8 mouse cellular contexts compared by ENCODE assay signal in the genomic region with DNA sequence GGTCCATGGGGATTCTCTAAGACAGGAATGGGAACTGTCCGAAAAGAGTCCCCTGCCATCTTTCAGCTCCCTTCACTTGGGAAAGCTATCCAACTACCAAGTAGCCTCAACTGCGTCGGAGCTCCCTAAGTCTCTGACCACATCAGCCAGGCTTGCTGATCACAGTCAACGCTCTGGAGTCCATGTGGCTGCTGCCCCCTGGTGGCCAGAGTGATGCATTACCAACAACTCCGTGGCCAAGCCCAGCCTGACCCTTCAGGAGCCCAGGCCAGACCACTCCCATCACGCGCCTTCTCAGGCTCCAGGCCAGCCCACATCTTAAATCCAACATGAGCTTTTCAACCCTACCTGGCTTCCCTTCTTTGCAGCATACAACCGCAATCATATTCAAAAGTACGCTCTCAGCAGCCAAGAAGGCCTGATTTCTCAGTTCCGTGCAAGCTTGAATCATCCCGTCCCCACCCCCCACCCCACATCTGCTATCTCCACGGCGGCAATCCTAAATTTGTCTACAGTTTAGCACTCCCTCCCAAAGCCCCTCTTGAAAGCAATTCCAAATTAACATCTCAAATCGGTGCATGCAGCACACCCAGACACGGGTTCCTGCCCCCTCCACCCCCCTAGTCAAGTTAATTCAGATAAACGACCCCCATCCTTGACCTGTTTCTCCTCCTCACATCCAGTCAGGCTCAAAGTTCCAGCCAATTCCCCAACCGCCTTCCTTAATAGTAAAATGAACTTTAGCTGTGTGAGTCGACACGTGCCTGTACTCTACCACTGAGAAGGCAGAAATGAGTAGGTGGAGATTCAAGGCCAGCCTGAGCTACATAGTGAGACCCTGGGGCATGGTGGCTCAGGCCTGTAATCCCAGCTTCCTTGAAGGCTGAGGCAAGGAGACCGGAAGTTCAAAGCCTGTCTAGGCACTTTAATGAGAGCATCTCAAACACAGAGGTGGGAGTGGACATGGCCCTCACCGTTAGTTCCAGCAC. TPM values are rescaled to one million over a fixed set of nuclear protein-coding genes. Genes with fewer than 3 reads are reported as not detected.
DNase-seq lines count a peak whose midpoint lies in the region; ATAC-seq lines count a peak whose summit lies in the region.

No protein-coding gene starts in this region.

- ATAC-seq in intestine, embryonic 15.5 days = peak; percentile 86

- H3K36me3 ChIP-seq in intestine, embryonic 15.5 days = no peaks in the 10 kb centered on the region
- no peaks in the 10 kb centered on the region for H3K36me3 ChIP-seq in midbrain, embryonic 10.5 days

- 25% methylated on average over 21 of the region's 21 CpGs for WGBS in intestine, embryonic 15.5 days
- WGBS in midbrain, embryonic 10.5 days = 32% methylated on average over 21 of the region's 21 CpGs

- H3K4me2 ChIP-seq in intestine, embryonic 15.5 days (replicated peaks) = 0 out of 2 replicates have a peak overlapping the region, but pooled peaks have one; percentile 17

- H3K9me3 ChIP-seq in intestine, embryonic 15.5 days = no peaks in the 10 kb centered on the region
- no peaks in the 10 kb centered on the region for H3K9me3 ChIP-seq in midbrain, embryonic 10.5 days (replicated peaks)

- no peak overlapping the region for H3K27ac ChIP-seq in intestine, embryonic 15.5 days
- H3K27ac ChIP-seq in midbrain, embryonic 10.5 days (replicated peaks) = no peak overlapping the region

- no peak overlapping the region for H3K4me3 ChIP-seq in intestine, embryonic 15.5 days (replicated peaks)
- peak overlapping the region; percentile 14; the same call in 1 of the 2 replicates for H3K4me3 ChIP-seq in midbrain, embryonic 10.5 days

- H3K9ac ChIP-seq in intestine, embryonic 15.5 days = no peak overlapping the region

- peak; percentile 80 for DNase-seq in adipocyte (ENCODE audit: low spot score)
- peak; percentile 97 for DNase-seq in embryo, embryonic 10.5 days (ENCODE audit: low spot score)
- peak; percentile 82 to 83 for DNase-seq in gastrocnemius, postnatal 36 days
- peak; percentile 82 to 89 for DNase-seq in left cerebral cortex, postnatal 14 days (ENCODE audit: low spot score in 2 of 2)
- peak; percentile 91 for DNase-seq in midbrain, embryonic 10.5 days (ENCODE audit: low spot score)
- DNase-seq in right cerebral cortex, postnatal 36 days (ENCODE audit: low spot score in 2 of 2) = peak; percentile 68 to 69
- DNase-seq in urinary bladder, postnatal 4 days (ENCODE audit: low spot score in 2 of 2) = peak; percentile 70 to 89

- no peaks in the 10 kb centered on the region for H3K4me1 ChIP-seq in intestine, embryonic 15.5 days (replicated peaks)
- peaks cover 4% of the 10 kb centered on the region; the same call in 1 of the 2 replicates for H3K4me1 ChIP-seq in midbrain, embryonic 10.5 days

- H3K27me3 ChIP-seq in intestine, embryonic 15.5 days (replicated peaks) = peaks cover 13% of the 10 kb centered on the region
- H3K27me3 ChIP-seq in midbrain, embryonic 10.5 days (ENCODE audit: low read depth, poor library complexity, severe bottlenecking) = peaks cover 37% of the 10 kb centered on the region

- intact Hi-C loops in gastrocnemius, postnatal 36 days (cut with DNase I) = loop anchor here (2.0 kb wide), 1 partner anchor 55 kb away; no protein-coding TSS in a partner anchor
- intact Hi-C loops in left cerebral cortex, postnatal 14 days (cut with DNase I) = loop anchor here (1.0 to 5.0 kb wide), 2 partner anchors 55 to 81 kb away; no protein-coding TSS in a partner anchor

RNA-seq across cellular contexts. Expression of gene Pou2f2, which starts 8.4 kb away (rescaled TPM):
- under 1 TPM; 0.10 to 0.72 TPM for total RNA-seq in gastrocnemius, postnatal 36 days (2021)
- polyA plus RNA-seq in intestine, embryonic 15.5 days (2015; fragmentation: Nextera tagmentation; extraction: Ambion mirVana) = 1.8 TPM in 2 replicates
- 10 to 100 TPM; 11.5 to 13.0 TPM for total RNA-seq in left cerebral cortex, postnatal 14 days (2021)
- polyA plus RNA-seq in midbrain, embryonic 10.5 days (2016; fragmentation: Nextera tagmentation; extraction: Ambion mirVana) = 13.6 and 26.5 TPM in 2 replicates

RNA-seq across cellular contexts. Expression of gene Dedd2, which starts 32.5 kb away (rescaled TPM):
- total RNA-seq in gastrocnemius, postnatal 36 days (2021) = 10 to 100 TPM in 1 of 2 experiments, 1 to 10 TPM in 1; 8.4 to 10.7 TPM
- polyA plus RNA-seq in intestine, embryonic 15.5 days (2015; fragmentation: Nextera tagmentation; extraction: Ambion mirVana) = 13.2 and 13.5 TPM in 2 replicates
- 10 to 100 TPM; 25.0 to 26.0 TPM for total RNA-seq in left cerebral cortex, postnatal 14 days (2021)
- polyA plus RNA-seq in midbrain, embryonic 10.5 days (2016; fragmentation: Nextera tagmentation; extraction: Ambion mirVana) = 8.4 TPM in 2 replicates

RNA-seq across cellular contexts. Expression of gene Zfp526, which starts 33.3 kb away (rescaled TPM):
- total RNA-seq in gastrocnemius, postnatal 36 days (2021) = 1 to 10 TPM; 4.1 to 5.5 TPM
- polyA plus RNA-seq in intestine, embryonic 15.5 days (2015; fragmentation: Nextera tagmentation; extraction: Ambion mirVana) = 2.6 and 2.8 TPM in 2 replicates
- 10 to 100 TPM in 1 of 2 experiments, 1 to 10 TPM in 1; 9.2 to 10.3 TPM for total RNA-seq in left cerebral cortex, postnatal 14 days (2021)
- polyA plus RNA-seq in midbrain, embryonic 10.5 days (2016; fragmentation: Nextera tagmentation; extraction: Ambion mirVana) = 2.7 and 2.8 TPM in 2 replicates

RNA-seq across cellular contexts. Expression of gene Gsk3a, which starts 49.7 kb away (rescaled TPM):
- total RNA-seq in gastrocnemius, postnatal 36 days (2021) = 10 to 100 TPM; 64.0 to 69.6 TPM
- 8.0 and 10.3 TPM in 2 replicates for polyA plus RNA-seq in intestine, embryonic 15.5 days (2015; fragmentation: Nextera tagmentation; extraction: Ambion mirVana)
- total RNA-seq in left cerebral cortex, postnatal 14 days (2021) = 100 to 1,000 TPM; 201 to 203 TPM
- 9.3 and 10.5 TPM in 2 replicates for polyA plus RNA-seq in midbrain, embryonic 10.5 days (2016; fragmentation: Nextera tagmentation; extraction: Ambion mirVana)

Comparison
In these comparisons a context has a peak if more than half of its experiments do, and no peak if none do; other contexts are left out.
1. RNA of gene Pou2f2, which starts 8.4 kb away (total RNA-seq): 11.5 to 13.0 TPM in left cerebral cortex, postnatal 14 days; 0.10 to 0.72 TPM in gastrocnemius, postnatal 36 days; every median in the first group is over 4 times any median in the second.
2. Peak in every context shown above with its lines, with median percentiles within 50 percentile points of each other: DNase-seq.